11 mouse cellular contexts compared by ENCODE assay signal in genomic region chr7:63667986-63668741, GRCm38 (mm10).
A peak's percentile ranks its signal among the peaks of the same experiment; 100 is the strongest.
DNase-seq lines count a peak whose midpoint lies in the region; ATAC-seq lines count a peak whose summit lies in the region.
"Had no signal": no experiment of that assay in that cellular context is flagged by ENCODE, and none has a peak within 500 bp of the region (broad histone marks: within the 10 kb centered on the region; RNA-seq: fewer than 3 reads in every experiment).

No protein-coding gene starts in this region.

- WGBS in midbrain, embryonic 11.5 days = 66% methylated on average over 15 of the region's 15 CpGs
- 80% methylated on average over 15 of the region's 15 CpGs for WGBS in midbrain, embryonic 10.5 days
- 71% methylated on average over 15 of the region's 15 CpGs for WGBS in heart, embryonic 12.5 days

- ATAC-seq in midbrain, embryonic 11.5 days (ENCODE audit: low FRiP score) = no peak
- ATAC-seq in heart, embryonic 12.5 days (ENCODE audit: insufficient number of reproducible peaks, low FRiP score) = no peak
- no peak for ATAC-seq in erythroblast, adult 5-6 weeks (replicated peaks; ENCODE audit: low FRiP score, poor library complexity, severe bottlenecking)

- no peaks in the 10 kb centered on the region for H3K4me1 ChIP-seq in midbrain, embryonic 11.5 days (ENCODE audit: control insufficient read depth, insufficient read depth, low read length)
- 0 out of 2 replicates have a peak, but pooled peaks cover 3% of the 10 kb centered on the region for H3K4me1 ChIP-seq in midbrain, embryonic 10.5 days
- H3K4me1 ChIP-seq in heart, embryonic 12.5 days (replicated peaks) = no peaks in the 10 kb centered on the region

- no peaks in the 10 kb centered on the region for H3K27me3 ChIP-seq in midbrain, embryonic 11.5 days (ENCODE audit: control insufficient read depth, insufficient read depth, low read length)
- H3K27me3 ChIP-seq in midbrain, embryonic 10.5 days (ENCODE audit: low read depth, poor library complexity, severe bottlenecking) = no peaks in the 10 kb centered on the region
- H3K27me3 ChIP-seq in heart, embryonic 12.5 days (replicated peaks) = no peaks in the 10 kb centered on the region; the same call in 1 of the 2 replicates

- no peak overlapping the region for H3K9ac ChIP-seq in midbrain, embryonic 11.5 days (ENCODE audit: low read length)
- no peak overlapping the region for H3K9ac ChIP-seq in heart, embryonic 12.5 days

- H3K9me3 ChIP-seq in midbrain, embryonic 11.5 days (ENCODE audit: control insufficient read depth, low read length) = no peaks in the 10 kb centered on the region
- no peaks in the 10 kb centered on the region for H3K9me3 ChIP-seq in midbrain, embryonic 10.5 days (replicated peaks)
- no peaks in the 10 kb centered on the region for H3K9me3 ChIP-seq in heart, embryonic 12.5 days (replicated peaks)

- H3K27ac ChIP-seq in midbrain, embryonic 11.5 days (ENCODE audit: low read depth, low read length) = no peak overlapping the region
- no peak overlapping the region for H3K27ac ChIP-seq in midbrain, embryonic 10.5 days (replicated peaks)
- no peak overlapping the region for H3K27ac ChIP-seq in heart, embryonic 12.5 days (ENCODE audit: poor library complexity, severe bottlenecking)

- no peak overlapping the region for H3K4me2 ChIP-seq in midbrain, embryonic 11.5 days
- H3K4me2 ChIP-seq in heart, embryonic 12.5 days = no peak overlapping the region

- peak; percentile 57 for DNase-seq in embryo, embryonic 11.5 days (ENCODE audit: low read depth, low spot score)
- DNase-seq in embryo, embryonic 9.5 days (ENCODE audit: extremely low spot score) = no peak
- peak; percentile 82 for DNase-seq in midbrain, embryonic 11.5 days (ENCODE audit: low spot score, missing footprints)
- no peak for DNase-seq in midbrain, embryonic 10.5 days (ENCODE audit: low spot score)
- peak; percentile 73 for DNase-seq in mesoderm, embryonic 11.5 days (ENCODE audit: low read depth, low spot score)
- peak; percentile 18 for DNase-seq in right cerebral cortex, postnatal 4 days
- DNase-seq: cerebellum, adult 9-11 months; heart, adult 11 months; lung, postnatal 14 days had no signal

- no peaks in the 10 kb centered on the region for H3K36me3 ChIP-seq in midbrain, embryonic 11.5 days (ENCODE audit: control insufficient read depth, insufficient read depth, low read length)
- H3K36me3 ChIP-seq in midbrain, embryonic 10.5 days = no peaks in the 10 kb centered on the region
- no peaks in the 10 kb centered on the region for H3K36me3 ChIP-seq in heart, embryonic 12.5 days

- no peak overlapping the region for H3K4me3 ChIP-seq in midbrain, embryonic 11.5 days (ENCODE audit: low read depth, low read length)
- H3K4me3 ChIP-seq in midbrain, embryonic 10.5 days = no peak overlapping the region
- no peak overlapping the region for H3K4me3 ChIP-seq in heart, embryonic 12.5 days

Comparison
In these comparisons a context has a peak if more than half of its experiments do, and no peak if none do; other contexts are left out.
1. DNase-seq: peak in embryo, embryonic 11.5 days (single experiment), midbrain, embryonic 11.5 days (single experiment), mesoderm, embryonic 11.5 days (single experiment) and right cerebral cortex, postnatal 4 days (single experiment); none in embryo, embryonic 9.5 days (single experiment) and midbrain, embryonic 10.5 days (single experiment).